20 mouse cellular contexts compared by ENCODE assay signal in genomic region chr10:127477301-127477700, GRCm38 (mm10). TPM values are rescaled to one million over a fixed set of nuclear protein-coding genes. Genes with fewer than 3 reads are reported as not detected.
DNase-seq lines count a peak whose midpoint lies in the region; ATAC-seq and TF ChIP-seq lines count a peak whose summit lies in the region.
"Had no signal": no experiment of that assay in that cellular context is flagged by ENCODE, and none has a peak within 500 bp of the region (broad histone marks: within the 10 kb centered on the region; RNA-seq: fewer than 3 reads in every experiment).

No protein-coding gene starts in this region.

- no peaks in the 10 kb centered on the region for H3K9me3 ChIP-seq in kidney, embryonic 15.5 days (replicated peaks)
- H3K9me3 ChIP-seq: embryonic facial prominence, embryonic 10.5 days; forebrain, embryonic 13.5 days; heart, embryonic 12.5 days; hindbrain, embryonic 10.5 days had no signal

- no peak for DNase-seq in kidney, postnatal 4 days
- DNase-seq in left cerebral cortex, adult 2 months (ENCODE audit: extremely low spot score in 1 of 2, low spot score in 2 of 2) = no peak
- no peak for DNase-seq in left cerebral cortex, postnatal 36 days (ENCODE audit: low spot score in 2 of 2)
- DNase-seq in adrenal gland, postnatal 10 days = peak; percentile 46
- no peak for DNase-seq in gastrocnemius, adult 2 months
- no peak for DNase-seq in thymus, postnatal 14 days
- DNase-seq: cerebellum, adult 11-12 months; cerebellum, adult 9-11 months; forebrain, postnatal 0 days; gastrocnemius, postnatal 25 days had no signal

- 64% methylated on average over 7 of the region's 7 CpGs for WGBS in kidney, embryonic 15.5 days

- no peaks in the 10 kb centered on the region for H3K27me3 ChIP-seq in kidney, embryonic 15.5 days
- H3K27me3 ChIP-seq: CH12.LX; forebrain, embryonic 13.5 days; heart, embryonic 12.5 days; Patski had no signal

- ATAC-seq in kidney, embryonic 15.5 days (replicated peaks; ENCODE audit: low FRiP score) = no peak
- ATAC-seq: activated CD4-positive, CD25-positive, alpha-beta regulatory T cell, adult 4 months; forebrain, embryonic 13.5 days; forebrain, postnatal 0 days; Patski had no signal

- peak overlapping the region; percentile 67 for H3K27ac ChIP-seq in kidney, embryonic 15.5 days
- peak overlapping the region; percentile 1; the same call in 1 of the 2 replicates for H3K27ac ChIP-seq in left cerebral cortex, adult 2 months
- H3K27ac ChIP-seq in gastrocnemius, adult 2 months = no peak overlapping the region
- H3K27ac ChIP-seq: embryonic facial prominence, embryonic 10.5 days; forebrain, embryonic 13.5 days; hindbrain, embryonic 10.5 days; hindbrain, embryonic 14.5 days had no signal

- H3K36me3 ChIP-seq in kidney, embryonic 15.5 days = peaks cover 72% of the 10 kb centered on the region

- intact Hi-C loops in left cerebral cortex, adult 2 months (cut with DNase I) = no loop called here
- intact Hi-C loops in left cerebral cortex, postnatal 36 days (cut with DNase I) = no loop called here
- intact Hi-C loops in gastrocnemius, adult 2 months (cut with DNase I) = no loop called here

- no peak overlapping the region for H3K4me2 ChIP-seq in kidney, embryonic 15.5 days
- H3K4me2 ChIP-seq: forebrain, embryonic 13.5 days; heart, embryonic 12.5 days; hindbrain, embryonic 14.5 days had no signal

- H3K9ac ChIP-seq in kidney, embryonic 15.5 days = no peak overlapping the region
- H3K9ac ChIP-seq: forebrain, embryonic 13.5 days; forebrain, postnatal 0 days; heart, embryonic 12.5 days; hindbrain, embryonic 14.5 days had no signal

- no peak for TF ChIP-seq CTCF in left cerebral cortex, adult 2 months (IDR thresholded peaks at IDR 0.05)
- TF ChIP-seq CTCF in gastrocnemius, adult 2 months (IDR thresholded peaks at IDR 0.05) = no peak

- no peak overlapping the region for H3K4me3 ChIP-seq in kidney, embryonic 15.5 days (replicated peaks)
- H3K4me3 ChIP-seq in left cerebral cortex, adult 2 months = no peak overlapping the region
- H3K4me3 ChIP-seq in gastrocnemius, adult 2 months = no peak overlapping the region
- H3K4me3 ChIP-seq: embryonic facial prominence, embryonic 10.5 days; forebrain, embryonic 13.5 days; heart, embryonic 12.5 days; hindbrain, embryonic 10.5 days had no signal

- peaks cover 26% of the 10 kb centered on the region for H3K4me1 ChIP-seq in kidney, embryonic 15.5 days
- H3K4me1 ChIP-seq: embryonic facial prominence, embryonic 10.5 days; forebrain, embryonic 13.5 days; hindbrain, embryonic 10.5 days had no signal

RNA-seq across cellular contexts. Expression of gene Stac3, which starts 24.2 kb away (rescaled TPM):
- polyA plus RNA-seq in kidney, embryonic 15.5 days (2015; fragmentation: Nextera tagmentation; extraction: Ambion mirVana) = 2.4 and 4.2 TPM in 2 replicates
- total RNA-seq in left cerebral cortex, adult 2 months (2021) = 1 to 10 TPM; 2.6 to 9.9 TPM
- total RNA-seq in left cerebral cortex, postnatal 36 days (2021) = 1 to 10 TPM; 1.7 to 2.9 TPM
- 10 to 100 TPM in 1 of 2 experiments, 1 to 10 TPM in 1; 5.2 to 16.9 TPM for total RNA-seq in adrenal gland, postnatal 10 days (2021)
- total RNA-seq in gastrocnemius, adult 2 months (2021) = 100 to 1,000 TPM; 393 to 462 TPM
- polyA plus RNA-seq: hindbrain, embryonic 14.5 days had no signal

RNA-seq across cellular contexts. Expression of gene Ndufa4l2, which starts 37.5 kb away (rescaled TPM):
- 51.2 and 72.2 TPM in 2 replicates for polyA plus RNA-seq in kidney, embryonic 15.5 days (2015; fragmentation: Nextera tagmentation; extraction: Ambion mirVana)
- 1 to 10 TPM; 4.2 to 5.6 TPM for total RNA-seq in left cerebral cortex, adult 2 months (2021)
- 1 to 10 TPM; 2.1 to 4.9 TPM for total RNA-seq in left cerebral cortex, postnatal 36 days (2021)
- total RNA-seq in adrenal gland, postnatal 10 days (2021) = 10 to 100 TPM; 49.3 to 56.4 TPM
- total RNA-seq in gastrocnemius, adult 2 months (2021) = 10 to 100 TPM in 1 of 2 experiments, 1 to 10 TPM in 1; 8.1 to 16.5 TPM
- polyA plus RNA-seq: activated CD4-positive, CD25-positive, alpha-beta regulatory T cell, adult 4 months had no signal

RNA-seq across cellular contexts. Expression of gene Shmt2, which starts 44.9 kb away (rescaled TPM):
- 99.8 and 111 TPM in 2 replicates for polyA plus RNA-seq in kidney, embryonic 15.5 days (2015; fragmentation: Nextera tagmentation; extraction: Ambion mirVana)
- 10 to 100 TPM; 24.1 to 26.0 TPM for total RNA-seq in left cerebral cortex, adult 2 months (2021)
- 10 to 100 TPM; 22.8 to 29.9 TPM for total RNA-seq in left cerebral cortex, postnatal 36 days (2021)
- 10 to 100 TPM; 56.1 to 57.7 TPM for total RNA-seq in adrenal gland, postnatal 10 days (2021)
- total RNA-seq in gastrocnemius, adult 2 months (2021) = 10 to 100 TPM; 22.7 to 28.9 TPM

RNA-seq across cellular contexts. Expression of gene Nxph4, which starts 57.1 kb away (rescaled TPM):
- 1.7 and 3.3 TPM in 2 replicates for polyA plus RNA-seq in kidney, embryonic 15.5 days (2015; fragmentation: Nextera tagmentation; extraction: Ambion mirVana)
- 1 to 10 TPM; 5.4 to 5.5 TPM for total RNA-seq in left cerebral cortex, adult 2 months (2021)
- total RNA-seq in left cerebral cortex, postnatal 36 days (2021) = 1 to 10 TPM; 6.0 to 7.6 TPM
- total RNA-seq in adrenal gland, postnatal 10 days (2021) = 1 to 10 TPM; 5.3 TPM
- under 1 TPM; 0.17 to 0.23 TPM for total RNA-seq in gastrocnemius, adult 2 months (2021)
- total RNA-seq: granulocyte monocyte progenitor cell, adult 5-6 weeks had no signal
- polyA plus RNA-seq: activated CD4-positive, CD25-positive, alpha-beta regulatory T cell, adult 4 months had no signal

Comparison
In these comparisons a context has a peak if more than half of its experiments do, and no peak if none do; other contexts are left out.
1. RNA of gene Stac3, which starts 24.2 kb away (total RNA-seq): 393 to 462 TPM in gastrocnemius, adult 2 months; 5.2 to 16.9 TPM in adrenal gland, postnatal 10 days, 2.6 to 9.9 TPM in left cerebral cortex, adult 2 months and 1.7 to 2.9 TPM in left cerebral cortex, postnatal 36 days; every median in the first group is over 10 times any median in the second.